Mouse (Mus musculus) limb, embryonic 14.5 days (tissue): ENCODE measurements around the gene Hmgb4. TPM values are rescaled to one million over a fixed set of nuclear protein-coding genes. Genes with fewer than 3 reads are reported as not detected.
A peak's percentile ranks its signal among the peaks of the same experiment; 100 is the strongest.

Source experiments
- ATAC-seq: fragments of 200-750 bp; cut with Nextera tagmentation; 2 replicates; pipeline ENCODE4 v1.8.0; 2017; ENCODE audit warnings: low read depth, moderate number of reproducible peaks, moderate TSS enrichment; ENCODE audit not compliant: low FRiP score
- DNase-seq: peaks from one replicate; pipeline ENCODE4 v3.0.0-alpha.2; 2015; ENCODE audit warnings: low spot score
- H3K27ac ChIP-seq: fragments of 300-500 bp; sonication (generic); replicated peaks from 2 replicates; pipeline ENCODE4 v1.5.1; 2014; ENCODE audit warnings: low read depth, mild to moderate bottlenecking, low read length, moderate library complexity, mixed read lengths
- H3K27me3 ChIP-seq: fragments of 300-500 bp; sonication (generic); 2 replicates; pipeline ENCODE4 v1.6.1; 2014; ENCODE audit warnings: low read length, mixed read lengths; ENCODE audit not compliant: control insufficient read depth, insufficient read depth
- H3K36me3 ChIP-seq: fragments of 300-500 bp; sonication (generic); 2 replicates; pipeline ENCODE4 v1.6.1; 2014; ENCODE audit warnings: mild to moderate bottlenecking, low read length, moderate library complexity, mixed read lengths; ENCODE audit not compliant: control insufficient read depth, insufficient read depth
- H3K4me1 ChIP-seq: fragments of 300-500 bp; sonication (generic); 2 replicates; pipeline ENCODE4 v1.6.1; 2014; ENCODE audit warnings: antibody characterized with exemption, low read length, mixed read lengths; ENCODE audit not compliant: control insufficient read depth, insufficient read depth
- H3K4me2 ChIP-seq: fragments of 300-500 bp; sonication (generic); replicated peaks from 2 replicates; pipeline ENCODE4 v1.6.1; 2014; ENCODE audit warnings: low read depth, mild to moderate bottlenecking, low read length, moderate library complexity; ENCODE audit not compliant: severe bottlenecking
- H3K4me3 ChIP-seq: fragments of 300-500 bp; sonication (generic); replicated peaks from 2 replicates; pipeline ENCODE4 v1.5.1; 2014; ENCODE audit warnings: low read length
- H3K9ac ChIP-seq: fragments of 300-500 bp; sonication (generic); 2 replicates; pipeline ENCODE4 v1.6.1; 2014; ENCODE audit warnings: mild to moderate bottlenecking, low read depth, low read length, moderate library complexity; ENCODE audit not compliant: severe bottlenecking
- H3K9me3 ChIP-seq: fragments of 300-500 bp; sonication (generic); 2 replicates; pipeline ENCODE4 v1.6.1; 2016; ENCODE audit warnings: low read length; ENCODE audit not compliant: control insufficient read depth
- POLR2A ChIP-seq: fragments of 200-500 bp; IDR thresholded peaks from 2 replicates; pipeline ENCODE4 v1.8.0; 2012; ENCODE audit warnings: inconsistent platforms, mild to moderate bottlenecking, moderate library complexity, borderline replicate concordance; ENCODE audit not compliant: insufficient read depth, insufficient read length; ENCODE audit errors: extremely low read depth
- WGBS: fragments of 180-500 bp; shearing (Covaris S2); extraction: QIAGEN DNeasy Blood & Tissue Kit; methylation state at CpG from one replicate; pipeline ENCODE4 v1.1.7; 2014; 5-methylcytosine and 5-hydroxymethylcytosine counted together
- polyA plus RNA-seq, 2 experiments: library from polyadenylated mRNA; depleted of rRNA in 1 of 2; stranded (reverse) in 1 of 2; unstranded in 1 of 2; fragments of >200 nt; fragmentation: Nextera tagmentation in 1 of 2; extraction: Ambion mirVana in 1 of 2; gene quantifications; 2 replicates each; pipeline versions ENCODE4 v1.2.1 to v1.2.3; 2012 to 2014

Hmgb4 gene
- polyA plus RNA-seq, 2 experiments, result not detected

GRCm38 (mm10) chr4:128245201-128245600 is 15.6 kb downstream of the Hmgb4 start:
- DNase-seq (peak; percentile 71), ATAC-seq (no peak)
- 28% methylated on average over 2 of the region's 2 CpGs for WGBS
- TF ChIP-seq POLR2A, result no peak
- H3K27ac ChIP-seq, result no peak overlapping the region
- no peaks in the 10 kb centered on the region for H3K4me1 ChIP-seq
- no peak overlapping the region for H3K9ac ChIP-seq
- H3K9me3 ChIP-seq, result no peaks in the 10 kb centered on the region
- H3K27me3 ChIP-seq, result no peaks in the 10 kb centered on the region
- no peaks in the 10 kb centered on the region for H3K36me3 ChIP-seq
- H3K4me2 ChIP-seq, result no peak overlapping the region
- no peak overlapping the region for H3K4me3 ChIP-seq

- ATAC-seq (no peak), DNase-seq (no peak)
- TF ChIP-seq POLR2A, result no peak
- no peaks in the 10 kb centered on the region for H3K9me3 ChIP-seq
- no peak overlapping the region for H3K27ac ChIP-seq
- H3K4me1 ChIP-seq, result no peaks in the 10 kb centered on the region
- no peaks in the 10 kb centered on the region for H3K27me3 ChIP-seq
- whole genome bisulfite sequencing, result 83% methylated on average over 2 of the region's 2 CpGs
- H3K36me3 ChIP-seq, result no peaks in the 10 kb centered on the region
- no peak overlapping the region for H3K4me2 ChIP-seq
- no peak overlapping the region for H3K9ac ChIP-seq
- H3K4me3 ChIP-seq, result no peak overlapping the region
Measured at GRCm38 (mm10) chr4:128241854-128242356, 18.9 kb downstream of the Hmgb4 start.

- H3K9ac ChIP-seq, result no peak overlapping the region
- ATAC-seq (no peak), DNase-seq (no peak)
- 57% methylated on average over 19 of the region's 19 CpGs for WGBS
- H3K4me1 ChIP-seq, result no peaks in the 10 kb centered on the region
- H3K4me3 ChIP-seq, result no peak overlapping the region
- no peaks in the 10 kb centered on the region for H3K36me3 ChIP-seq
- no peaks in the 10 kb centered on the region for H3K27me3 ChIP-seq
- H3K4me2 ChIP-seq, result no peak overlapping the region
- TF ChIP-seq POLR2A, result no peak
- H3K27ac ChIP-seq, result no peak overlapping the region
- no peaks in the 10 kb centered on the region for H3K9me3 ChIP-seq
Measured at GRCm38 (mm10) chr4:128241075-128241853, 19.5 kb downstream of the Hmgb4 start.

GRCm38 (mm10) chr4:128239113-128239512 is 21.6 kb downstream of the Hmgb4 start:
- TF ChIP-seq POLR2A, result no peak
- H3K4me3 ChIP-seq, result no peak overlapping the region
- H3K4me1 ChIP-seq, result no peaks in the 10 kb centered on the region
- no peaks in the 10 kb centered on the region for H3K36me3 ChIP-seq
- no peak overlapping the region for H3K27ac ChIP-seq
- WGBS, result 38% methylated on average over 1 of the region's 1 CpGs
- no peak overlapping the region for H3K4me2 ChIP-seq
- no peaks in the 10 kb centered on the region for H3K9me3 ChIP-seq
- DNase-seq (no peak), ATAC-seq (no peak)
- H3K9ac ChIP-seq, result no peak overlapping the region
- H3K27me3 ChIP-seq, result no peaks in the 10 kb centered on the region

- ATAC-seq, result no peak
- H3K36me3 ChIP-seq, result no peaks in the 10 kb centered on the region
- WGBS, result 68% methylated on average over 13 of the region's 13 CpGs
Measured at GRCm38 (mm10) chr4:128233458-128233857, 27.3 kb downstream of the Hmgb4 start.

More at GRCm38 (mm10) chr4:128233458-128233857, 27.3 kb downstream of the Hmgb4 start:
- Histone ChIP-seq H3K4me2 (no peak overlapping the region), H3K4me1 (peaks cover 4% of the 10 kb centered on the region; the same call in 1 of the 2 replicates), H3K4me3 (no peak overlapping the region), H3K9me3 (no peaks in the 10 kb centered on the region), H3K9ac (no peak overlapping the region), H3K27me3 (no peaks in the 10 kb centered on the region), H3K27ac (0 out of 2 replicates have a peak overlapping the region, but pooled peaks have one; percentile 1)
- no peak for TF ChIP-seq POLR2A
- DNase-seq, result peak; percentile 42
